Mouse (Mus musculus) CH12.LX (cell line): ENCODE data around the gene Dip2b. TPM values are rescaled to one million over a fixed set of nuclear protein-coding genes. Genes with fewer than 3 reads are reported as not detected.

ENCODE experiments used
- DNase-seq: peaks from one replicate; pipeline ENCODE4 v3.0.0-alpha.2; 2013; ENCODE audit errors: extremely low read depth
- H3K27ac ChIP-seq: 2 replicates; pipeline ENCODE4 v1.5.1; 2012; ENCODE audit warnings: low read depth, mild to moderate bottlenecking, control low read depth, moderate library complexity; ENCODE audit not compliant: insufficient read depth
- H3K27me3 ChIP-seq: replicated peaks from 2 replicates; pipeline ENCODE3; 2012; ENCODE audit warnings: inconsistent platforms
- H3K36me3 ChIP-seq, 2 experiments: replicated peaks in 1 of 2; 2 replicates each; pipeline versions ENCODE3 to v1.6.1; 2012; ENCODE audit warnings: inconsistent platforms in 1 of 2, low read length in 1 of 2, mild to moderate bottlenecking in 1 of 2, mixed read lengths in 1 of 2, moderate library complexity in 1 of 2; ENCODE audit not compliant: control insufficient read depth in 1 of 2, insufficient read depth in 1 of 2
- H3K4me1 ChIP-seq, 2 experiments: 2 replicates each; pipeline ENCODE4 v1.6.1; 2012; ENCODE audit warnings: inconsistent platforms in 1 of 2, moderate library complexity in 1 of 2; ENCODE audit not compliant: insufficient read depth in 2 of 2, control insufficient read depth in 1 of 2
- H3K4me2 ChIP-seq: 2 replicates; pipeline ENCODE4 v1.6.1; 2012; ENCODE audit warnings: low read depth, mild to moderate bottlenecking, control low read depth; ENCODE audit not compliant: poor library complexity, insufficient read depth, severe bottlenecking
- H3K4me3 ChIP-seq, 3 experiments: fragments of 150-350 bp in 1 of 3; sonication (generic) in 1 of 3; replicated peaks in 1 of 3; 2 replicates each; pipeline versions ENCODE3 to v1.5.1; 2011 to 2012; ENCODE audit warnings: low read depth in 2 of 3, low read length in 2 of 3, mild to moderate bottlenecking in 2 of 3, moderate library complexity in 2 of 3, control low read depth in 1 of 3, improper control_type of control experiment in 1 of 3, inconsistent platforms in 1 of 3, mixed read lengths in 1 of 3; ENCODE audit not compliant: poor library complexity in 1 of 3
- H3K79me2 ChIP-seq: replicated peaks from 2 replicates; pipeline ENCODE4 v1.6.1; 2012; ENCODE audit warnings: mild to moderate bottlenecking, moderate library complexity; ENCODE audit not compliant: control insufficient read depth, poor library complexity, insufficient read depth, severe bottlenecking; ENCODE audit errors: extremely low read depth
- H3K9ac ChIP-seq: 2 replicates; pipeline ENCODE4 v1.6.1; 2012; ENCODE audit warnings: low read depth, mild to moderate bottlenecking, control low read depth, moderate library complexity; ENCODE audit not compliant: insufficient read depth
- H3K9me3 ChIP-seq: replicated peaks from 2 replicates; pipeline ENCODE3; 2012; ENCODE audit warnings: low read length, inconsistent platforms, mixed read lengths
- BHLHE40 ChIP-seq: IDR thresholded peaks from 2 replicates; pipeline ENCODE4 v1.6.1; 2011; ENCODE audit warnings: mild to moderate bottlenecking, low read depth, low read length, improper control_type of control experiment
- CHD1 ChIP-seq: IDR thresholded peaks from 2 replicates; pipeline ENCODE4 v1.6.1; 2012; ENCODE audit warnings: low read depth, low read length, improper control_type of control experiment, inconsistent platforms
- CTCF ChIP-seq, 2 experiments: IDR thresholded peaks in 1 of 2; conservative IDR thresholded peaks in 1 of 2; 2 replicates each; pipeline ENCODE4 v1.5.1; 2011 to 2012; ENCODE audit warnings: low read depth in 2 of 2, low read length in 2 of 2, improper control_type of control experiment in 1 of 2, inconsistent platforms in 1 of 2, mild to moderate bottlenecking in 1 of 2, moderate library complexity in 1 of 2
- E2F4 ChIP-seq: IDR thresholded peaks from 2 replicates; pipeline ENCODE4 v1.6.1; 2011; ENCODE audit warnings: low read depth, low read length, improper control_type of control experiment; ENCODE audit not compliant: insufficient replicate concordance
- ELF1 ChIP-seq: IDR thresholded peaks from 2 replicates; pipeline ENCODE4 v1.6.1; 2014; ENCODE audit warnings: low read depth, mild to moderate bottlenecking, inconsistent platforms, low read length, improper control_type of control experiment
- ETS1 ChIP-seq: conservative IDR thresholded peaks from 2 replicates; pipeline ENCODE4 v1.6.1; 2012; ENCODE audit warnings: low read depth, mild to moderate bottlenecking, inconsistent platforms, low read length, improper control_type of control experiment, moderate library complexity
- MAFK ChIP-seq: IDR thresholded peaks from 2 replicates; pipeline ENCODE4 v1.6.1; 2011; ENCODE audit warnings: low read length, improper control_type of control experiment; ENCODE audit not compliant: insufficient replicate concordance
- MXI1 ChIP-seq: IDR thresholded peaks from 2 replicates; pipeline ENCODE4 v1.6.1; 2011; ENCODE audit warnings: mild to moderate bottlenecking, low read depth, low read length, improper control_type of control experiment
- MYC ChIP-seq: IDR thresholded peaks from 2 replicates; pipeline ENCODE4 v1.6.1; 2011; ENCODE audit warnings: low read depth, mild to moderate bottlenecking, improper control_type of control experiment, low read length
- NRF1 ChIP-seq: IDR thresholded peaks from 2 replicates; pipeline ENCODE4 v1.6.1; 2014; ENCODE audit warnings: low read depth, mild to moderate bottlenecking, inconsistent platforms, low read length, improper control_type of control experiment, moderate library complexity
- POLR2A ChIP-seq: IDR thresholded peaks from 2 replicates; pipeline ENCODE4 v1.6.1; 2011; ENCODE audit warnings: low read depth, mild to moderate bottlenecking, improper control_type of control experiment, low read length
- POLR2AphosphoS2 ChIP-seq: IDR thresholded peaks from 2 replicates; pipeline ENCODE4 v1.6.1; 2011; ENCODE audit warnings: low read depth, low read length, improper control_type of control experiment
- TCF12 ChIP-seq: IDR thresholded peaks from 2 replicates; pipeline ENCODE4 v1.6.1; 2014; ENCODE audit warnings: low read depth, mild to moderate bottlenecking, inconsistent platforms, low read length, improper control_type of control experiment
- ZKSCAN1 ChIP-seq: IDR thresholded peaks from 2 replicates; pipeline ENCODE4 v1.6.1; 2012; ENCODE audit warnings: low read depth, inconsistent platforms, low read length, improper control_type of control experiment, borderline replicate concordance
- ZMIZ1 ChIP-seq: IDR thresholded peaks from 2 replicates; pipeline ENCODE4 v1.6.1; 2012; ENCODE audit warnings: low read depth, mild to moderate bottlenecking, inconsistent platforms, low read length, improper control_type of control experiment
- ZNF384 ChIP-seq: IDR thresholded peaks from 2 replicates; pipeline ENCODE4 v1.6.1; 2012; ENCODE audit warnings: low read depth, low read length, improper control_type of control experiment, inconsistent platforms
- dilution Hi-C: fragments of 300-500 bp; cut with MboI; formaldehyde crosslinking; loops from 2 replicates; pipeline ENCODE4 v1.14.3; 2020; ENCODE audit warnings: low sequenced_read_pairs; ENCODE audit not compliant: extremely low pct_unique_long_range_greater_than_20kb, extremely low pct_ligation_motif_present
- in situ Hi-C: fragments of 300-500 bp; cut with MboI; formaldehyde crosslinking; loops from 3 replicates; pipeline ENCODE4 v1.14.3; 2019; ENCODE audit warnings: low sequenced_read_pairs, low pct_ligation_motif_present, low pct_unique_long_range_greater_than_20kb, mixed read lengths
- polyA plus RNA-seq: library from polyadenylated mRNA; unstranded; fragments of >175 nt; gene quantifications from 2 replicates; pipeline ENCODE4 v1.2.1, GENCODE M21; 2012; ENCODE audit warnings: low read depth; ENCODE audit not compliant: insufficient read length
- total RNA-seq, 2 experiments: library from RNA; depleted of rRNA; stranded (reverse); fragments of 300-350 nt in 1 of 2; fragments of >200 nt in 1 of 2; gene quantifications; 2 replicates each; pipeline ENCODE4 v1.2.3; 2012 to 2014

The Dip2b gene
- total and polyA plus RNA-seq, 3 experiments: 15.7 to 18.2 (median 16.7) TPM

DNA sequence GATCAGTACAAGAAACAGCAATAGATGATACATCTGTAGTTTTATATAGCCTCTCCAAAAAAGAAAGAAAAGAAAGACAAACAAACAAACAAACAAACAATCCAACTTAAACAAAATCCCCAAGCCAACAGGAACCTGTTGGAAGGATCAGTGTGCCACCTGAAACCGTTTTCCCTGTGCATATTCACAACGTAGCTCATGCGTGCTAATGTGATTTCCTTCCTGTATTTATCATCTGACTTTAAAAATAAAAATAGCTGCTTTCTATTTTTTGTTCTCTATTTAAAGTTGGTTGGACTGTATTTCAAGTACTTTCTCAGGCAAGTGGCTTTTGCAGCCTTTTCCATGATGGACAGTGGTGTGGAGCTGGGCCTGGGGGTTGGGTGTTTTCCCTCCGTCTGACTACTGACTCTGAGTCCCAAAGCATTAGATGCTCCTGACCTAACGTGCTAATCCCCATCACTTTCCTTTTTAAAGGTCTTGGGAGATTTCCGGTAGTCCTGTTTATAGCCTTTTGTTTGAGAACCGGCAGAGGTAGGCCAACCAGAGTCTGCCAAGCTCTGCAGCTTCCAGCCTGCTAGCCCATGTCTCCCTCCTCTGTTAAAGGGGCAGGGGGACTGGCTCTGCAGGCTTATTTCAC, 90.8 kb downstream of the Dip2b start:
- DNase-seq: no peak
- Histone ChIP-seq H3K79me2 (no peaks in the 10 kb centered on the region), H3K36me3 (peaks cover 5 to 61% of the 10 kb centered on the region in 2 experiments), H3K9ac (no peak overlapping the region), H3K27me3 (no peaks in the 10 kb centered on the region), H3K27ac (no peak overlapping the region), H3K9me3 (no peaks in the 10 kb centered on the region), H3K4me3 (no peak overlapping the region), H3K4me1 (peaks cover 7 to 25% of the 10 kb centered on the region in 2 experiments), H3K4me2 (no peak overlapping the region)
- dilution Hi-C loops (no loop called here), in situ Hi-C loops (no loop called here)
- TF ChIP-seq MXI1 (no peak), TCF12 (no peak), MAFK (no peak), NRF1 (no peak), POLR2A (no peak), ELF1 (no peak), ZMIZ1 (no peak), BHLHE40 (no peak), POLR2AphosphoS2 (no peak), E2F4 (no peak), MYC (no peak), CTCF (conservative IDR thresholded peaks at IDR 0.05 in 1 of 2, IDR thresholded peaks at IDR 0.05 in 1 of 2; ENCODE audit: low read depth in 2 of 2, low read length in 2 of 2) (no peak), CHD1 (no peak), ZKSCAN1 (no peak), ETS1 (no peak), ZNF384 (no peak)

DNA sequence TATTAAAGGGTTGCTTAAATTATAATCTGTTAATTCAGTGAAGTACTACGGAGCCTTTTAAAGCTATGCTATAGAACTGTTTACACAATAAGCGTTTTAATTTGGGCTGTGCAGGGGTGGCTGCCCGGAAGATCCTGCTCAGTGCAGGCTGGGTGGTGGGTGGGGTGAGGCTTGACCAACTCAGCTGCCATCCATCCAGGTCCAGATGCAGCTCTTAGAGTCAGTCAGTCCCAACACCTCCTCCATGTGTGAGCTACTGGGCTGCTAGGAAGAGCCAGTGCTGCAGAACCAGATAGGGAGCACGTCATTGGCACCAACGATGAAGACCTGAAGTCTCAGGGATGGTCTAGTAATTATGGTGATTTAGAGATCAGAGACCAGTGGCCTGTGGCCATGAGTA, 101.2 kb downstream of the Dip2b start:
- dilution Hi-C loops: no loop called here

More for the DNA sequence above, 101.2 kb downstream of the Dip2b start:
- H3K27me3 ChIP-seq: no peaks in the 10 kb centered on the region
- H3K4me3 ChIP-seq: no peak overlapping the region
- no peaks in the 10 kb centered on the region for H3K9me3 ChIP-seq
- peaks cover 9 to 70% of the 10 kb centered on the region in 2 experiments for H3K36me3 ChIP-seq
- H3K4me2 ChIP-seq: no peak overlapping the region
- H3K79me2 ChIP-seq: no peaks in the 10 kb centered on the region
- TF ChIP-seq BHLHE40 (no peak), ETS1 (no peak)
- H3K9ac ChIP-seq: no peak overlapping the region
- no peak overlapping the region for H3K27ac ChIP-seq
- peaks cover 0 to 14% of the 10 kb centered on the region in 2 experiments; a peak in 3 of 4 replicates for H3K4me1 ChIP-seq
- in situ Hi-C loops: no loop called here
- no peak for DNase-seq
